Mouse (Mus musculus) urinary bladder, postnatal 14 days (tissue): ENCODE results near the gene Pla2g2c.
A peak's percentile ranks its signal among the peaks of the same experiment; 100 is the strongest.

ENCODE experiments used
- DNase-seq: peaks from one replicate; pipeline ENCODE4 v3.0.0; 2021; ENCODE audit warnings: low spot score

The Pla2g2c gene

DNA sequence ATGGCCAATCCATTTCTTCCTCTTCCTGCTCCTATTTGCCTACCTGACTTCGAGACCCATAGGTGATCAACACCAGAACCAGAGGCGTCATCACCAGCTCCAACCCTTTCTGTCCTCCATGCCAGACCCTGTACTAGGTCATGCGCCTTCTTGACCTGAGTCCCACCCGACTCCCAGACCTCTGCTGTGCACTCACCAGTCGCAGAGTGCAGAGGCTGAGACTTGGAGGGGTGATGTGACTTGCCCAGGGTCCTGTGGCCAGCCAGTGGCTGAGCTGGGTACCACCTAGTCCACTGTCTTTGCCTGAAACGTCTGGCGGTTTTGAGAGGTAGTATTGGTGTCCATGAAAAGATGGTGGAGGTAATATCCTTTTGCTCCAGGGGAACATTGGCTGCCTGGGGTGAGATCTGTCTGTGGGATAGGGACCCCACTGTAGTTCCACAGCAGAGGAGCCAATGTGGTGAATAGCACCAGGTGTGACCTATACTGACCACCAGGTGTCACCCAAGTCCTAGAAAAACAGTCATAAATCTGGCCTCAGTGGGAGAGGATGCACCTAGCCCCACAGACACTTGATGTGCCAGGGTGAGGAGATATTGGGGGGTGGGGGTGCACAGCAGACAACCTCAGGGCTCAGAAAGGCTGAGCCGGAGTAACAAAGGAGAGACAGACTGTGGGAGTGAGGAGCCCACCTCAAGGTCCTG lies 23.9 kb downstream of the Pla2g2c start:
- peak; percentile 22 for DNase-seq

DNA sequence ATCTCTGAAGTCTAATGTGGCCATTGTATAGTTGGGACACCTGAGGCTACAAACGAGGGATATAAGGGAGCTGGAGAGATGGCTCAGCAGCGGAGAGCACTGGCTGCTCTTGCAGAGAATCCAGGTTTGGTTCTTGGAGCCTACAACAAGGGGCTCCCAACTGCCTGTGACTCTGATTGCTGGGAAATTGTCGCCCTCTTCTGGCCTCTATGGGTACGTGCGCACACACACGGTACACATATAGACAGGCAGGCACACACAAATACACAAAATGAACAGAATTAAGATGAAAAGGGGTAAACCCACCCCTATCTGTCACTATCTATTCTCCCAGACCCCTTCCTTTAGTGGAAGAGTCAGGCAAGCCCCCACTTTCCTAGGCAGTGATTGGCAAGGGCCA lies 28.0 kb downstream of the Pla2g2c start:
- DNase-seq, result no peak

GRCm38 (mm10) chr4:138753608-138754007 lies 29.0 kb downstream of the Pla2g2c start:
- DNase-seq, result no peak

- DNase-seq, result no peak
Measured at GRCm38 (mm10) chr4:138754432-138754831, 29.8 kb downstream of the Pla2g2c start.

DNA sequence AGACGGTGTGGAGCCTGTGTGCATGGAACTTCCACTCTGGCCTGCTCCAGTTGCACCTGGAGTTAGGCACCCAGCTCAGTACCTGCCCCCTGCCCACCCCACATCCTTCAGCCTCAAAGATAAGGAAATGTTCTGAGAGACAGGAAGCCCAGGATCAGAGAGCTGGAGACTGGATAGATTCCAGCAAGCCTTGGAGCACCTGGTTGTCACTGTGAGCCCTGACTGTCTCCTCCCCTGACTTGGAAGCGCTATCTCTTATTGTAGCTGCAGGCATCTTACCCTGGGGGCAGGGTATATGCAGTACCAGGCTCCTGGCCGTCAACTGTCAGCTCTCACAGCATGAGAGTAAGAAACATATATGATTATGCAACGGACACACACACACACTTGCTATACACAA lies 30.8 kb downstream of the Pla2g2c start:
- no peak for DNase-seq

- no peak for DNase-seq
Measured at GRCm38 (mm10) chr4:138755983-138756382, 31.4 kb downstream of the Pla2g2c start.

GRCm38 (mm10) chr4:138757416-138757815 lies 32.8 kb downstream of the Pla2g2c start, which contains the start of gene Pla2g2f:
Gene Pla2g2f, minus strand, starts transcription at chr4:138757626.
- no peak for DNase-seq

DNA sequence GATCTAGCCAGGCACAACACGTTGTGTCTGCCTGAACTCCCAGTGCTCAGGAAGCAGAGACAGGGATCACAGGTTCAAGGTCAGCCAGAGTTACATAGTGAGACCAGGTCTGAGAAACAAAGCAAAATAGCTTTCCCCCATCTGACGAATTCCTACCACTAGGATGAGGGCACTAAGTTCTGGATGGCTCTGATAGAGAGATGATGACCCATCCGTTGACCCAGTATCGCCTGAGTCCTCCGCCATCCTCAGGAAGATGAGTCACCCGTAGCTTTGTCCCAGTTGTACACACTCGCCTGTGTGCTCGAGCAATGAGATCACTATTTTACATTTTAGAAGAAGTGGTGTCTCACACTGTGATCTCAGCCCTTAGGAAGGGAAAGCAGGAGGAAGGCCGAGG lies 37.7 kb downstream of the Pla2g2c start:
- no peak for DNase-seq

DNA sequence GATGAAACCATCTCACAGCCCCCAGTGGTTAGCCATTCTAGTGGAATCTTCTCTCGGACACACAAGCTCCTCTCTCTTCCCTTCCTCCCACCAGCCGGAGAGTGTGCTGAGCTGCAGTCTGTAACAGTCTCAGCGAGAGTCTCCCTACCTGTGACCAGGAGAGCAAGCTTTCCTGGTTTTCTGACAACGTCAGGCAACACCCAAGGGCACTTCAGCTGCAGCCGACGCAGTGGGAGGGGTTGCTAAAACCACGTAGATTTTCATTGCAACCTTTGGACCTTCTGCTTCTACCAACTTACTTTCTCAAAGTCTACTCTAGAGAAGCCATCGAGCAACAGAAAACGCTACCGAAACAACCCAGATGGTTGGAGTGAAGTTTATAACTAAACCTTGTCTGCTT lies 47.4 kb downstream of the Pla2g2c start:
- DNase-seq, result no peak

DNA sequence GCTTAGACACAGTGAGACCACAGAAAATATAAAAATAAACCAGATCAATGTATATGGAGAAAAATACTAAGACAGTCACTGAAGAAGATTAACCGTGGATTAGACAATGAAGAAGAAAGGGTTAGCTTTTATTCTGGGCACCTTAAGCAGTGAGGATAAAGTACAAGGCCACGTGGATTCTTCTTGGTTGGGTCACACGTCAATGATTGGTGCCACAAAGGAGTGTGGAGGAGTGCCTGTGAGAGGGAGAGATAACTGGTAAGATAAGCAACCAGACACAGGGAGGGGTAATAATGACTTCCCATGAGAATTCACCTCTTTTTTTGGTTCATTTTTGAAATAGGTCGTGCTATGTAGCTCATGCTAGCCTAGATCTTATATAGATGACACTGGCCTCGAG lies 47.8 kb downstream of the Pla2g2c start:
- no peak for DNase-seq

DNA sequence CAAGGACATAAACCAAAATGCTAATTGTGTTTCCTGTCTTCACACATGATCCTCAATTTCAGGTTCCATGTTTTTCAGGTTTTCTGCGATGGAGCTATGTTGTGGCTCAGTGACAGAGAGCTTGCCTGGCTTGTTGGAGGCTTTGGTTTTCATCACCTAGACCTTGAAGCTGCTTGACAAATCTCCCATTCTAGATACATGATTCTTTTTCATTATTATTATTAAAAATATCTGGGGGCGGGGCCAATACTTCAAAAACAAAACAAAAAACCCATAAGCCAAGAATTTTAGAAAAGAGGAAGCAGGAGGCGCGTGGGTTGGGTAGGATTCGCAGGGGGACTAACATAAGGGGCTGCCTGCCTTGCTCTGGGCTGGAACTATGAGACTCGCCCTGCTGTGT lies 50.8 kb downstream of the Pla2g2c start, which contains the start of gene Pla2g2d:
Gene Pla2g2d (plus strand): TSS at position 301 of the 400 bp plus-strand sequence.
- DNase-seq, result no peak

- no peak for DNase-seq
Measured at GRCm38 (mm10) chr4:138777417-138778407, 53.1 kb downstream of the Pla2g2c start.

DNA sequence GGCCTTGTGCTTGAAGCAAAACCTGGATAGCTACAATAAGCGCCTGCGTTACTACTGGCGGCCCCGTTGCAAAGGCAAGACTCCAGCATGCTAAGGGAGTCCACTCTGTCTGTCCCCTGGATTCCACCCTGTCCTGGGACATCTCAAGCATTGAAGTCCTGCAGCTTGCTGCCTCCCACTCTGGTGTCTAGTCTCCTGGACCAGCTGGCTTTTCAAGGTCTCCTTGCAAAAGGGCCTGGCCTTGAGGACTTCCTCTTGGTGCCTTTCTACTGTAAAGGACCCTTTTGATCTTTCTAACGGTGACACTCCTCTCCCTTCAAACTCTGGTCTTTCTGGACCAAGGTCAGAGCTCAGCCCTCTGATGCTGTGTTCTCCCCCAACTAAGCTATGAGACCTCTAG lies 55.7 kb downstream of the Pla2g2c start:
- DNase-seq, result no peak

GRCm38 (mm10) chr4:138782098-138782497 lies 57.5 kb downstream of the Pla2g2c start:
- DNase-seq, result no peak

- DNase-seq, result no peak
Measured at GRCm38 (mm10) chr4:138785721-138786120, 61.1 kb downstream of the Pla2g2c start.

- no peak for DNase-seq
Measured at GRCm38 (mm10) chr4:138786141-138786540, 61.5 kb downstream of the Pla2g2c start.

- DNase-seq, result no peak
Measured at GRCm38 (mm10) chr4:138788381-138788780, 63.8 kb downstream of the Pla2g2c start.

DNA sequence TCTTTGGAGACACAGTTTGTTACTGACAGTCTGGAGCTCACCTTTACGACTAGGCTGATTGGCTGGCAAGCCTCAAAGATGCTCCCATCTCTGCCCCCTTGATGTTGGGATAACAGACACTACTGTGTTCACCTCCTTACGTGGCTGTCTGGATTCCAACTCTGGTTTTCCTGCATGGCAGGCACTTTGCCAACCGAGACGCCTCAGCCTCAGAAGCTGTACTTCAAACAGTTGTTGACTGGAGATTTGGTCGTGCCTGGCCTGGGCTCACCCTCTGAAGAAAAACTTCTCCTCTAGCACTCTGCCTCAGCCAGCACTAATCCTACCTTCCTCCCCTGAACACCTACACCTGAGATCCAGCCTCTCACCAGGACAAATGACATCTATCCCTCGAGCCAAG lies 66.9 kb downstream of the Pla2g2c start:
- DNase-seq, result no peak

GRCm38 (mm10) chr4:138792599-138792998 lies 68.0 kb downstream of the Pla2g2c start:
- DNase-seq, result peak; percentile 57

DNA sequence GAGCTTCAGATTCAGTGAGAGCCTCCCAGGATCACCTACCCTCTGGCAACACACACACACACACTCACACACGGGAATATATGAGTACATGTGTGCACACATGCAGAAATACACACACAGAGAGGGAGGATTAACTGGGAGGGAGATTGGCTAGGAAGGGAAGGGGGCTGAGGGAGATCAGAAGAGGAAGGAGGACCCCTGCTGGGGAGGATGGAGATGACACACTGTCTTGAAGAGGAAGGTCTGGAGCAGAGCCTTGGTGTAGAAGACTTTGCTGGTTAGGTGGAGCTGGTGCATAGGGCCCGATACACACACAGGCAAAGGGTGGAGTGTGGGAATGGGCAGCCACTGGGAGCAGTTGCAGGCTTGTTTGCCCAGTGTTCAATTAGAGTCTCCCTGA lies 68.7 kb downstream of the Pla2g2c start:
- peak; percentile 39 for DNase-seq

DNA sequence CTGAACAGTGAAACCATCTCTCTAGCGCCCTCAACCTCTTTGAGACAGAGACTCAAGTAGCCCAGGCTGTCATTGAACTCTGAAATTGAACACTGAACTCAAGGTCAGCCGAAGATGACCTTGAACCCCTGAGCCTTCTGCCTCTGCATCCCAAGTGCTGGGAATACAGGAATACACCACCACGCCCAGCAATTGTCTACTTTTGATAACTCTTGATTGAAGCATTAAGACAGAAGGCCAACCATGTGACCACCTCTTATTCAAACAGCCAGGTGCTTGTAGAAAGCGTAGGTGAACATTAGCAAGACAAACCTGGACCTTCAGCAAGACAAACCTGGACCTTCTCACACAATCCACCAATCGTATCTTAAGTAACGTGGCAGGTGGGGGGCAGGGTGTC lies 69.8 kb downstream of the Pla2g2c start:
- no peak for DNase-seq
